28 mouse cellular contexts compared by ENCODE assay signal in the genomic region with DNA sequence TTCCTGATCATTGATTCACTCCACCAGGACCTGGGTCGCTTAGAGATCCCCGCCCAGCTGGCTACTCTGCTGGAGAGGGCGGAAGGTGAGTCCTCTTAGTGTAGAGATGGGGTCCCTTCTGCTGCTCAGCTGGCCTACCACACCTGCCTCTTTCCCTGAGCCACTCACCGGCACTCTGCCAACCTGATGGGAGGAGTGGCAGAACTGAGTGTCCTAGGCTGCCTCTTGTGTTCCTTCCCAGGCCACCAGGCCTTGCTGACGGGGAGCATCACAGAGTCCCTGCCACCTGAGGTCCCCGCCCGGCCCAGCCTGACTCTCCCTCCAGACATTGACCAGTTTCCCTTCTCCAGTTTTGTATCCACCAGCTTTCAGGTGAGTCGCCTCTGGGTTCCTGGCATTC. TPM values are rescaled to one million over a fixed set of nuclear protein-coding genes. Genes with fewer than 3 reads are reported as not detected.
DNase-seq lines count a peak whose midpoint lies in the region; ATAC-seq lines count a peak whose summit lies in the region.
"Had no signal": no experiment of that assay in that cellular context is flagged by ENCODE, and none has a peak within 500 bp of the region (broad histone marks: within the 10 kb centered on the region; RNA-seq: fewer than 3 reads in every experiment).

No protein-coding gene starts in this region.

- 56% methylated on average over 8 of the region's 8 CpGs for WGBS in intestine, embryonic 15.5 days
- WGBS in stomach, embryonic 15.5 days = 72% methylated on average over 8 of the region's 8 CpGs
- WGBS in hindbrain, embryonic 13.5 days = 79% methylated on average over 8 of the region's 8 CpGs

- peak; percentile 46 to 60 for DNase-seq in kidney, adult 8-10 months
- peak; percentile 47 for DNase-seq in kidney, postnatal 14 days
- DNase-seq in thymus, postnatal 10 days (ENCODE audit: low spot score in 2 of 2) = no peak
- DNase-seq: adrenal gland, adult 2 months; cerebellum, adult 11 months; cerebellum, adult 9-11 months; gastrocnemius, adult 2 months; heart, postnatal 36 days; liver, embryonic 13.5 days; lung, adult 2 months; lung, postnatal 36 days; right cerebral cortex, postnatal 14 days; spleen, adult 18-20 months; thymus, adult 18-20 months; thymus, postnatal 4 days had no signal

- H3K27me3 ChIP-seq in intestine, embryonic 15.5 days (replicated peaks) = no peaks in the 10 kb centered on the region
- 0 out of 2 replicates have a peak, but pooled peaks cover 3% of the 10 kb centered on the region for H3K27me3 ChIP-seq in stomach, embryonic 15.5 days (replicated peaks)
- H3K27me3 ChIP-seq in hindbrain, embryonic 13.5 days = peaks cover 21% of the 10 kb centered on the region
- H3K27me3 ChIP-seq: midbrain, embryonic 13.5 days had no signal

- H3K4me1 ChIP-seq in intestine, embryonic 15.5 days (replicated peaks) = peaks cover 10% of the 10 kb centered on the region
- 0 out of 2 replicates have a peak, but pooled peaks cover 4% of the 10 kb centered on the region for H3K4me1 ChIP-seq in stomach, embryonic 15.5 days
- H3K4me1 ChIP-seq in hindbrain, embryonic 13.5 days (replicated peaks) = no peaks in the 10 kb centered on the region
- H3K4me1 ChIP-seq: embryonic facial prominence, embryonic 12.5 days; midbrain, embryonic 13.5 days had no signal

- H3K36me3 ChIP-seq in intestine, embryonic 15.5 days = 0 out of 2 replicates have a peak, but pooled peaks cover 3% of the 10 kb centered on the region
- H3K36me3 ChIP-seq in stomach, embryonic 15.5 days = no peaks in the 10 kb centered on the region
- no peaks in the 10 kb centered on the region for H3K36me3 ChIP-seq in hindbrain, embryonic 13.5 days
- H3K36me3 ChIP-seq: embryonic facial prominence, embryonic 12.5 days; heart, embryonic 15.5 days; liver, embryonic 13.5 days; midbrain, embryonic 13.5 days had no signal

- 0 out of 2 replicates have a peak, but pooled peaks have one; percentile 7 for ATAC-seq in intestine, embryonic 15.5 days
- 0 out of 2 replicates have a peak, but pooled peaks have one; percentile 17 for ATAC-seq in stomach, embryonic 15.5 days (ENCODE audit: insufficient read depth, low FRiP score, low read depth)
- ATAC-seq in hindbrain, embryonic 13.5 days (ENCODE audit: low FRiP score) = no peak
- no peak for ATAC-seq in CD4-positive, CD25-positive, alpha-beta regulatory T cell, adult 4 months
- ATAC-seq: inflammation-experienced regulatory T-cells, adult 6 months; midbrain, embryonic 13.5 days had no signal

- peak overlapping the region; percentile 71 for H3K27ac ChIP-seq in intestine, embryonic 15.5 days
- 0 out of 2 replicates have a peak overlapping the region, but pooled peaks have one; percentile 35 for H3K27ac ChIP-seq in stomach, embryonic 15.5 days
- H3K27ac ChIP-seq in hindbrain, embryonic 13.5 days = no peak overlapping the region
- H3K27ac ChIP-seq: embryonic facial prominence, embryonic 12.5 days; gastrocnemius, adult 2 months; heart, embryonic 15.5 days; hindbrain, embryonic 14.5 days; left cerebral cortex, adult 2 months; liver, embryonic 13.5 days; midbrain, embryonic 13.5 days had no signal

- peak overlapping the region; percentile 21 for H3K9ac ChIP-seq in intestine, embryonic 15.5 days
- no peak overlapping the region for H3K9ac ChIP-seq in stomach, embryonic 15.5 days
- no peak overlapping the region for H3K9ac ChIP-seq in hindbrain, embryonic 13.5 days
- H3K9ac ChIP-seq: embryonic facial prominence, embryonic 12.5 days; heart, embryonic 15.5 days; hindbrain, embryonic 14.5 days; liver, embryonic 13.5 days; midbrain, embryonic 13.5 days had no signal

- no peaks in the 10 kb centered on the region for H3K9me3 ChIP-seq in intestine, embryonic 15.5 days
- no peaks in the 10 kb centered on the region for H3K9me3 ChIP-seq in stomach, embryonic 15.5 days
- no peaks in the 10 kb centered on the region for H3K9me3 ChIP-seq in hindbrain, embryonic 13.5 days
- H3K9me3 ChIP-seq: embryonic facial prominence, embryonic 12.5 days; heart, embryonic 15.5 days; liver, embryonic 13.5 days; megakaryocyte, embryonic 14.5 days; midbrain, embryonic 13.5 days had no signal

- H3K4me2 ChIP-seq in intestine, embryonic 15.5 days (replicated peaks) = peak overlapping the region; percentile 53
- H3K4me2 ChIP-seq in stomach, embryonic 15.5 days = 0 out of 2 replicates have a peak overlapping the region, but pooled peaks have one; percentile 10
- H3K4me2 ChIP-seq in hindbrain, embryonic 13.5 days = no peak overlapping the region
- H3K4me2 ChIP-seq: embryonic facial prominence, embryonic 12.5 days; heart, embryonic 15.5 days; hindbrain, embryonic 14.5 days; liver, embryonic 13.5 days; midbrain, embryonic 13.5 days had no signal

- peak overlapping the region; percentile 37 for H3K4me3 ChIP-seq in intestine, embryonic 15.5 days (replicated peaks)
- peak overlapping the region; percentile 8; the same call in 1 of the 2 replicates for H3K4me3 ChIP-seq in stomach, embryonic 15.5 days (replicated peaks)
- H3K4me3 ChIP-seq in hindbrain, embryonic 13.5 days = no peak overlapping the region
- H3K4me3 ChIP-seq: embryonic facial prominence, embryonic 12.5 days; gastrocnemius, adult 2 months; heart, embryonic 15.5 days; left cerebral cortex, adult 2 months; liver, embryonic 13.5 days; midbrain, embryonic 13.5 days had no signal

RNA-seq across cellular contexts. Expression of a gene that starts 19.9 kb away (rescaled TPM):
- 95.2 and 111 TPM in 2 replicates for polyA plus RNA-seq in intestine, embryonic 15.5 days (2015; fragmentation: Nextera tagmentation; extraction: Ambion mirVana)
- polyA plus RNA-seq in stomach, embryonic 15.5 days (2015; fragmentation: Nextera tagmentation; extraction: Ambion mirVana) = 17.8 and 24.7 TPM in 2 replicates
- not detected in 2 replicates for polyA plus RNA-seq in hindbrain, embryonic 13.5 days (2015; fragmentation: Nextera tagmentation; extraction: Ambion mirVana)
- not detected for polyA plus RNA-seq in CD4-positive, CD25-positive, alpha-beta regulatory T cell, adult 4 months (2017; shearing (Covaris generic))
- polyA plus RNA-seq: forebrain, embryonic 11.5 days; hindbrain, embryonic 14.5 days; inflammation-experienced regulatory T-cells, adult 6 months had no signal

RNA-seq across cellular contexts. Expression of a gene that starts 21.7 kb away (rescaled TPM):
- polyA plus RNA-seq in intestine, embryonic 15.5 days (2015; fragmentation: Nextera tagmentation; extraction: Ambion mirVana) = 1.6 and 3.0 TPM in 2 replicates
- polyA plus RNA-seq in stomach, embryonic 15.5 days (2015; fragmentation: Nextera tagmentation; extraction: Ambion mirVana) = 3.5 and 5.5 TPM in 2 replicates
- 2.0 and 2.7 TPM in 2 replicates for polyA plus RNA-seq in hindbrain, embryonic 13.5 days (2015; fragmentation: Nextera tagmentation; extraction: Ambion mirVana)
- polyA plus RNA-seq in CD4-positive, CD25-positive, alpha-beta regulatory T cell, adult 4 months (2017; shearing (Covaris generic)) = 1 to 10 TPM in 1 of 2 experiments, under 1 TPM in 1; 0.94 to 1.5 TPM

RNA-seq across cellular contexts. Expression of a gene that starts 33.7 kb away (rescaled TPM):
- 25.4 and 31.4 TPM in 2 replicates for polyA plus RNA-seq in intestine, embryonic 15.5 days (2015; fragmentation: Nextera tagmentation; extraction: Ambion mirVana)
- polyA plus RNA-seq in stomach, embryonic 15.5 days (2015; fragmentation: Nextera tagmentation; extraction: Ambion mirVana) = 40.9 and 43.0 TPM in 2 replicates
- polyA plus RNA-seq in hindbrain, embryonic 13.5 days (2015; fragmentation: Nextera tagmentation; extraction: Ambion mirVana) = 0.88 and 1.0 TPM in 2 replicates
- 1 to 10 TPM; 1.9 to 2.8 TPM for polyA plus RNA-seq in CD4-positive, CD25-positive, alpha-beta regulatory T cell, adult 4 months (2017; shearing (Covaris generic))
- polyA plus RNA-seq: adrenal gland, adult 2 months; cortical plate, adult 2 months; hindbrain, embryonic 14.5 days had no signal

RNA-seq across cellular contexts. Expression of a gene that starts 54.2 kb away (rescaled TPM):
- 77.2 and 80.6 TPM in 2 replicates for polyA plus RNA-seq in intestine, embryonic 15.5 days (2015; fragmentation: Nextera tagmentation; extraction: Ambion mirVana)
- polyA plus RNA-seq in stomach, embryonic 15.5 days (2015; fragmentation: Nextera tagmentation; extraction: Ambion mirVana) = 60.4 and 61.5 TPM in 2 replicates
- polyA plus RNA-seq in hindbrain, embryonic 13.5 days (2015; fragmentation: Nextera tagmentation; extraction: Ambion mirVana) = 1.00 and 2.2 TPM in 2 replicates
- polyA plus RNA-seq in CD4-positive, CD25-positive, alpha-beta regulatory T cell, adult 4 months (2017; shearing (Covaris generic)) = 10 to 100 TPM in 1 of 2 experiments, 1 to 10 TPM in 1; 7.9 to 11.1 TPM

RNA-seq across cellular contexts. Expression of a gene that starts 55.0 kb away (rescaled TPM):
- polyA plus RNA-seq in intestine, embryonic 15.5 days (2015; fragmentation: Nextera tagmentation; extraction: Ambion mirVana) = 31.6 and 38.2 TPM in 2 replicates
- polyA plus RNA-seq in stomach, embryonic 15.5 days (2015; fragmentation: Nextera tagmentation; extraction: Ambion mirVana) = 34.6 and 36.4 TPM in 2 replicates
- 49.9 and 55.3 TPM in 2 replicates for polyA plus RNA-seq in hindbrain, embryonic 13.5 days (2015; fragmentation: Nextera tagmentation; extraction: Ambion mirVana)
- polyA plus RNA-seq in CD4-positive, CD25-positive, alpha-beta regulatory T cell, adult 4 months (2017; shearing (Covaris generic)) = 10 to 100 TPM; 42.0 to 46.9 TPM

Comparison
In these comparisons a context has a peak if more than half of its experiments do, and no peak if none do; other contexts are left out.
1. ATAC-seq: peak in intestine, embryonic 15.5 days (single experiment) and stomach, embryonic 15.5 days (single experiment); none in hindbrain, embryonic 13.5 days (single experiment) and CD4-positive, CD25-positive, alpha-beta regulatory T cell, adult 4 months (single experiment).
2. DNase-seq: peak in kidney, adult 8-10 months (2 of 2) and kidney, postnatal 14 days (single experiment); none in thymus, postnatal 10 days (0 of 2).
3. RNA of a gene that starts 19.9 kb away (polyA plus RNA-seq): 95.2 to 111 TPM in intestine, embryonic 15.5 days and 17.8 to 24.7 TPM in stomach, embryonic 15.5 days; not detected in CD4-positive, CD25-positive, alpha-beta regulatory T cell, adult 4 months and not detected in hindbrain, embryonic 13.5 days; every median in the first group is over 10 times any median in the second.